Mouse (Mus musculus) heart, adult 2 months (tissue): Measurements from ENCODE around the gene Hcfc2. TPM values are rescaled to one million over a fixed set of nuclear protein-coding genes. Genes with fewer than 3 reads are reported as not detected.

Experiments used
- DNase-seq, 2 experiments: peaks; one replicate each; pipeline ENCODE4 v3.0.0; 2021
- H3K27ac ChIP-seq: fragments of 200-600 bp; 2 replicates; pipeline ENCODE4 v1.8.1; 2022
- H3K27me3 ChIP-seq: fragments of 200-500 bp; 2 replicates; pipeline ENCODE4 v1.6.1; 2012; ENCODE audit warnings: mild to moderate bottlenecking, low read length, inconsistent platforms, mixed read lengths; ENCODE audit not compliant: control insufficient read depth, insufficient read depth
- H3K36me3 ChIP-seq: fragments of 200-500 bp; 2 replicates; pipeline ENCODE4 v1.6.1; 2012; ENCODE audit warnings: low read length, inconsistent platforms; ENCODE audit not compliant: control insufficient read depth, insufficient read depth
- H3K4me1 ChIP-seq: fragments of 200-500 bp; 2 replicates; pipeline ENCODE4 v1.6.1; 2011; ENCODE audit warnings: low read length; ENCODE audit not compliant: control insufficient read depth, insufficient read depth
- H3K4me3 ChIP-seq: fragments of 200-600 bp; 2 replicates; pipeline ENCODE4 v1.8.1; 2022
- H3K79me2 ChIP-seq: fragments of 200-500 bp; replicated peaks from 2 replicates; pipeline ENCODE4 v1.6.1; 2012; ENCODE audit warnings: mild to moderate bottlenecking, inconsistent platforms, low read length, moderate library complexity, mixed read lengths; ENCODE audit not compliant: control insufficient read depth, insufficient read depth
- H3K9ac ChIP-seq: fragments of 200-500 bp; 2 replicates; pipeline ENCODE4 v1.6.1; 2012; ENCODE audit warnings: low read depth, mild to moderate bottlenecking, control low read depth, inconsistent platforms, low read length, mixed read lengths
- CTCF ChIP-seq: fragments of 200-600 bp; IDR thresholded peaks from 2 replicates; pipeline ENCODE4 v1.8.1; 2022; ENCODE audit warnings: antibody characterized with exemption, mild to moderate bottlenecking, moderate library complexity
- EP300 ChIP-seq: fragments of 200-500 bp; IDR thresholded peaks from 2 replicates; pipeline ENCODE4 v1.6.1; 2011; ENCODE audit warnings: low read depth, low read length, control low read depth; ENCODE audit not compliant: insufficient read depth
- POLR2A ChIP-seq: fragments of 200-500 bp; IDR thresholded peaks from 2 replicates; pipeline ENCODE4 v1.6.1; 2011; ENCODE audit warnings: mild to moderate bottlenecking, low read depth, low read length, control low read depth; ENCODE audit not compliant: insufficient read depth
- WGBS: fragments of 180-500 bp; shearing (Covaris S2); methylation state at CpG from one replicate; pipeline ENCODE4 v1.1.7; 2018; 5-methylcytosine and 5-hydroxymethylcytosine counted together
- intact Hi-C: fragments of 180-260 bp; cut with DNase I; formaldehyde crosslinking; loops from one replicate; pipeline ENCODE4 v1.15.1; 2025
- polyA plus RNA-seq: library from polyadenylated mRNA; depleted of rRNA; stranded (reverse); fragments of >200 nt; gene quantifications from 2 replicates; pipeline ENCODE4 v1.2.3, GENCODE M21; 2012
- total RNA-seq, 2 experiments: library from RNA; stranded (reverse); gene quantifications; 2 replicates each; pipeline ENCODE4 v1.2.3; 2021

Hcfc2 gene
- total and polyA plus RNA-seq, 3 experiments: 11.2 to 29.8 (median 29.1) TPM

GRCm38 (mm10) chr10:82662267-82662990 lies 33.5 kb upstream of the Hcfc2 start:
- Histone ChIP-seq H3K79me2 (no peaks in the 10 kb centered on the region), H3K27me3 (no peaks in the 10 kb centered on the region), H3K4me3 (no peak overlapping the region), H3K36me3 (no peaks in the 10 kb centered on the region), H3K9ac (no peak overlapping the region), H3K27ac (no peak overlapping the region), H3K4me1 (peaks cover 1% of the 10 kb centered on the region)
- no peak for TF ChIP-seq POLR2A
- no peak for TF ChIP-seq CTCF
- TF ChIP-seq EP300: no peak
- WGBS: 58% methylated on average over 14 of the region's 14 CpGs
- intact Hi-C loops: no loop called here
- no peak for DNase-seq

DNA sequence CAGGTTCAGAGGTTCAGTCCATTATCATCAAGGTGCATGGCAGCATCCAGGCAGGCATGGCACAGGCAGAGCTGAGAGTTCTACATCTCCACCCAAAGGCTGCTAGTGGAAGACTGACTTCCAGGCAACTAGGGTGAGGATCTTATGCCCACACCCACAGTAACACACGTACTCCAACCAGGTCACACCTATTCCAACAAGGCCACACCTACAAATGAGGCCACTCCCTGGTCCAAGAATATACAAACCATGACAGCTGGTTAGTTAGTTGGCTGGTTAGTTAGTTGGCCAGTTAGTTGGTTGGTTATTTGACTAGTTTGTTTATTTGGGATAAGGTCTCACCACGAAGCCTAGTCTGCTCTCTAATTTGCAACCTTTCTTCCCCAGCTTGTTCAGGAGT lies 32.7 kb upstream of the Hcfc2 start:
- Histone ChIP-seq H3K4me1 (peaks cover 1% of the 10 kb centered on the region), H3K27ac (no peak overlapping the region), H3K79me2 (no peaks in the 10 kb centered on the region), H3K4me3 (no peak overlapping the region), H3K36me3 (no peaks in the 10 kb centered on the region), H3K9ac (no peak overlapping the region), H3K27me3 (no peaks in the 10 kb centered on the region)
- 95% methylated on average over 2 of the region's 2 CpGs for WGBS
- TF ChIP-seq POLR2A (no peak), EP300 (no peak), CTCF (no peak)
- no peak for DNase-seq
- intact Hi-C loops: no loop called here

DNA sequence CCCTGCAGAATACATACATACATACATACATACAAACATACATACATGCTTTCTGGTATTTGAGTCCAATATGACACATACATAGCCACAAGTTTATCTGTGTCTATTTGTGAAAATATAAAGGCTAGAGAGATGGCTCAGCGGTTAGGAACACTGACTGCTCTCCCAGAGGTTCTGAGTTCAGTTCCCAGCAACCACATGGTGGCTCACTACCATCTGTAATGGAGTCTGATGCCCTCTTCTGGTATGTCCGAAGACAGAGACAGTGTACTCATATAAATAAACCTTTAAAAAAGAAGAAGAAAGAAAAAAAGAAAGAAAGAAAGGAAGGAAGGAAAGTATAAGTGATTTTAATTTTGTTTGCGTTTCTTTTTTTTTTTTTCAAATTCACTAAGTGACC lies 30.0 kb upstream of the Hcfc2 start:
- DNase-seq: no peak
- Histone ChIP-seq H3K27ac (no peak overlapping the region), H3K27me3 (no peaks in the 10 kb centered on the region), H3K4me1 (peaks cover 1% of the 10 kb centered on the region), H3K9ac (no peak overlapping the region), H3K36me3 (no peaks in the 10 kb centered on the region), H3K79me2 (no peaks in the 10 kb centered on the region), H3K4me3 (no peak overlapping the region)
- TF ChIP-seq POLR2A (no peak), CTCF (no peak), EP300 (no peak)
- intact Hi-C loops: loop anchor here (1.0 to 5.0 kb wide), 4 partner anchors 31 to 235 kb away; partner anchors contain the start of gene Hcfc2
- 59% methylated on average over 3 of the region's 3 CpGs for WGBS

GRCm38 (mm10) chr10:82666436-82667234 lies 29.3 kb upstream of the Hcfc2 start:
- Histone ChIP-seq H3K27ac (no peak overlapping the region), H3K27me3 (no peaks in the 10 kb centered on the region), H3K79me2 (no peaks in the 10 kb centered on the region), H3K4me3 (peak overlapping the region; percentile 33; the same call in 1 of the 2 replicates), H3K36me3 (no peaks in the 10 kb centered on the region), H3K9ac (no peak overlapping the region), H3K4me1 (peaks cover 1% of the 10 kb centered on the region)
- intact Hi-C loops: loop anchor here (1.0 to 5.0 kb wide), 4 partner anchors 30 to 234 kb away; partner anchors contain the start of gene Hcfc2
- DNase-seq: peak; percentile 83 to 86
- TF ChIP-seq EP300: no peak
- peak; percentile 83 for TF ChIP-seq CTCF
- TF ChIP-seq POLR2A: no peak
- 10% methylated on average over 22 of the region's 22 CpGs for WGBS

DNA sequence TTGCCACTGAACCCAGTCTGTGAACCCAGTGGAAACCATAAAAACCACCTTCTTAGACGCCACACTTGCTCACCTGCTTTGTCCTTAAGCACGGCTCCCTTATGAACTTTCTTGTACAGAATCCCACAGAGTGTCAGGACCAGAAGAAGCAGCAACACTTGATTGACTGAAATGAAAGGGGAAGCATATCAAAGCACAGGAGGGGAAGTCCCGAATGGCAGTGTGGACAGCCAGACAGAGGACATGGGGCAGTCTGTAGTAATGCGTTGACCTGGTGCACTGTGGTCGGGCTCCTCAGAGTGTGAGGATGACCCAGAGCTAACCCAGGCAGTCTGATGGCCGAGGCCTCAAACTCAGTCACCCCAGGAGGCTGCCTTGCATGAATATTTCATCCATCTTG lies 25.8 kb upstream of the Hcfc2 start:
- 70% methylated on average over 6 of the region's 6 CpGs for WGBS
- Histone ChIP-seq H3K27me3 (no peaks in the 10 kb centered on the region), H3K79me2 (no peaks in the 10 kb centered on the region), H3K4me1 (peaks cover 1% of the 10 kb centered on the region), H3K9ac (no peak overlapping the region), H3K36me3 (no peaks in the 10 kb centered on the region), H3K4me3 (no peak overlapping the region), H3K27ac (no peak overlapping the region)
- intact Hi-C loops: no loop called here
- no peak for TF ChIP-seq CTCF
- TF ChIP-seq EP300: no peak
- no peak for DNase-seq

DNA sequence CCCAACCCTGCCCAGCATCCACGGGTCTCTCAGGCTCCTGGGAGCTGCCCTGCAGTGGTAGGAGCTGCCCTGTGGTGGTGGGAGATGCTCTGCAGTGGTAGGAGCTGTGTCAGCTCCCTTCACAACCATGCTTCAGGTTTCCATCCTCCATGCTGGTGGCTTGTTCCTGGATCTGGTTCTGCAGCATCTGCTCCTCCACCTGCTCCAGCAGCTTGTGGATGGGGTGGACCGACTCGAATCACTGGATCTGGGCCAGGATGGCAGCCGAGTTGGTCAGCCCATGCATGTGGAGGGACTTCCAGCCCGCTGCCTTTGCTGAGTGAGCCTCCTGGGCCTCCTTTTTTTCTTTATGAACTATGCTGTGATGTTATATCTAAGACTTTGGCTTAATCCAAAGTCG lies 19.0 kb upstream of the Hcfc2 start:
- Histone ChIP-seq H3K4me3 (no peak overlapping the region), H3K27me3 (no peaks in the 10 kb centered on the region), H3K27ac (no peak overlapping the region), H3K36me3 (no peaks in the 10 kb centered on the region), H3K4me1 (no peaks in the 10 kb centered on the region), H3K9ac (no peak overlapping the region), H3K79me2 (no peaks in the 10 kb centered on the region)
- TF ChIP-seq EP300: no peak
- no peak for TF ChIP-seq POLR2A
- TF ChIP-seq CTCF: no peak
- intact Hi-C loops: no loop called here
- WGBS: 72% methylated on average over 6 of the region's 6 CpGs
- DNase-seq: no peak
